Mouse (Mus musculus) MEL (cell line): Measurements from ENCODE around the gene Fnip2. TPM values are rescaled to one million over a fixed set of nuclear protein-coding genes. Genes with fewer than 3 reads are reported as not detected.

Experiments
- DNase-seq: peaks from one replicate; pipeline ENCODE4 v3.0.0; 2011; ENCODE audit warnings: low read depth, low spot score
- H3K27ac ChIP-seq: 2 replicates; pipeline ENCODE4 v1.5.1; 2012; ENCODE audit warnings: low read depth, mild to moderate bottlenecking, control low read depth, low read length, moderate library complexity; ENCODE audit not compliant: control insufficient read depth
- H3K27me3 ChIP-seq, 2 experiments: fragments of 150-350 bp in 1 of 2; sonication (generic) in 1 of 2; 2 replicates each; pipeline ENCODE4 v1.6.1; 2012; ENCODE audit warnings: low read length in 2 of 2, mild to moderate bottlenecking in 2 of 2, improper control_type of control experiment in 1 of 2, moderate library complexity in 1 of 2; ENCODE audit not compliant: insufficient read depth in 2 of 2, control insufficient read depth in 1 of 2
- H3K36me3 ChIP-seq, 2 experiments: 2 replicates each; pipeline ENCODE4 v1.6.1; 2012 to 2014; ENCODE audit warnings: low read length in 2 of 2, improper control_type of control experiment in 1 of 2, inconsistent platforms in 1 of 2, mild to moderate bottlenecking in 1 of 2; ENCODE audit not compliant: insufficient read depth in 2 of 2, control insufficient read depth in 1 of 2
- H3K4me1 ChIP-seq, 2 experiments: fragments of 150-350 bp in 1 of 2; sonication (generic) in 1 of 2; 2 replicates each; pipeline ENCODE4 v1.6.1; 2012; ENCODE audit warnings: low read length in 2 of 2, improper control_type of control experiment in 1 of 2, mild to moderate bottlenecking in 1 of 2; ENCODE audit not compliant: insufficient read depth in 2 of 2, control insufficient read depth in 1 of 2
- H3K4me3 ChIP-seq, 2 experiments: fragments of 150-350 bp in 1 of 2; sonication (generic) in 1 of 2; 2 replicates each; pipeline ENCODE4 v1.5.1; 2012; ENCODE audit warnings: low read depth in 2 of 2, low read length in 2 of 2, mild to moderate bottlenecking in 2 of 2, moderate library complexity in 2 of 2, control low read depth in 1 of 2, improper control_type of control experiment in 1 of 2; ENCODE audit not compliant: control insufficient read depth in 1 of 2, insufficient read depth in 1 of 2
- H3K79me2 ChIP-seq: 2 replicates; pipeline ENCODE4 v1.6.1; 2012; ENCODE audit warnings: mild to moderate bottlenecking, low read length, moderate library complexity; ENCODE audit not compliant: control insufficient read depth, poor library complexity, insufficient read depth
- H3K9ac ChIP-seq: 2 replicates; pipeline ENCODE4 v1.6.1; 2012; ENCODE audit warnings: low read depth, mild to moderate bottlenecking, control low read depth, low read length, moderate library complexity; ENCODE audit not compliant: control insufficient read depth, poor library complexity, severe bottlenecking
- H3K9me3 ChIP-seq: fragments of 150-350 bp; sonication (generic); replicated peaks from 2 replicates; pipeline ENCODE4 v1.6.1; 2012; ENCODE audit warnings: mild to moderate bottlenecking, low read length, improper control_type of control experiment, moderate library complexity; ENCODE audit not compliant: insufficient read depth
- BHLHE40 ChIP-seq: IDR thresholded peaks from 2 replicates; pipeline ENCODE4 v1.6.1; 2012; ENCODE audit warnings: low read depth, mild to moderate bottlenecking, inconsistent platforms, low read length, improper control_type of control experiment, borderline replicate concordance
- CHD1 ChIP-seq: IDR thresholded peaks from 2 replicates; pipeline ENCODE4 v1.6.1; 2012; ENCODE audit warnings: low read depth, mild to moderate bottlenecking, inconsistent platforms, low read length, improper control_type of control experiment
- ELF1 ChIP-seq: IDR thresholded peaks from 2 replicates; pipeline ENCODE4 v1.6.1; 2014; ENCODE audit warnings: low read depth, mild to moderate bottlenecking, inconsistent platforms, low read length, improper control_type of control experiment, moderate library complexity
- EP300 ChIP-seq, 2 experiments: IDR thresholded peaks; 2 replicates each; pipeline ENCODE4 v1.6.1; 2011; ENCODE audit warnings: improper control_type of control experiment in 2 of 2, low read length in 2 of 2, low read depth in 1 of 2, mild to moderate bottlenecking in 1 of 2
- ETS1 ChIP-seq: IDR thresholded peaks from 2 replicates; pipeline ENCODE4 v1.6.1; 2012; ENCODE audit warnings: low read depth, mild to moderate bottlenecking, inconsistent platforms, low read length, improper control_type of control experiment, moderate library complexity
- HCFC1 ChIP-seq: IDR thresholded peaks from 2 replicates; pipeline ENCODE4 v1.6.1; 2012; ENCODE audit warnings: low read depth, mild to moderate bottlenecking, inconsistent platforms, low read length, improper control_type of control experiment, moderate library complexity
- KAT2A ChIP-seq: conservative IDR thresholded peaks from 2 replicates; pipeline ENCODE4 v1.6.1; 2012; ENCODE audit warnings: low read depth, low read length, improper control_type of control experiment, inconsistent platforms
- MAX ChIP-seq: IDR thresholded peaks from 2 replicates; pipeline ENCODE4 v1.6.1; 2011; ENCODE audit warnings: low read length, improper control_type of control experiment
- MEF2A ChIP-seq: IDR thresholded peaks from 2 replicates; pipeline ENCODE4 v1.6.1; 2014; ENCODE audit warnings: low read depth, mild to moderate bottlenecking, inconsistent platforms, low read length, improper control_type of control experiment; ENCODE audit not compliant: poor library complexity, insufficient replicate concordance, severe bottlenecking; ENCODE audit errors: extremely low read depth
- MXI1 ChIP-seq: IDR thresholded peaks from 2 replicates; pipeline ENCODE4 v1.6.1; 2011; ENCODE audit warnings: mild to moderate bottlenecking, low read depth, low read length, improper control_type of control experiment
- MYB ChIP-seq: IDR thresholded peaks from 2 replicates; pipeline ENCODE4 v1.6.1; 2011; ENCODE audit warnings: mild to moderate bottlenecking, low read depth, low read length, improper control_type of control experiment
- MYC ChIP-seq: IDR thresholded peaks from 2 replicates; pipeline ENCODE4 v1.6.1; 2011; ENCODE audit warnings: low read depth, mild to moderate bottlenecking, low read length, improper control_type of control experiment, moderate library complexity
- NELFE ChIP-seq: IDR thresholded peaks from 2 replicates; pipeline ENCODE4 v1.6.1; 2011; ENCODE audit warnings: low read depth, low read length, improper control_type of control experiment
- NRF1 ChIP-seq: IDR thresholded peaks from 2 replicates; pipeline ENCODE4 v1.6.1; 2014; ENCODE audit warnings: low read depth, mild to moderate bottlenecking, inconsistent platforms, low read length, improper control_type of control experiment, moderate library complexity; ENCODE audit not compliant: poor library complexity, insufficient read depth, severe bottlenecking
- POLR2A ChIP-seq, 2 experiments: IDR thresholded peaks; 2 replicates each; pipeline ENCODE4 v1.6.1; 2011 to 2012; ENCODE audit warnings: low read length in 2 of 2, mild to moderate bottlenecking in 2 of 2, control low read depth in 1 of 2, improper control_type of control experiment in 1 of 2, low read depth in 1 of 2, moderate library complexity in 1 of 2; ENCODE audit not compliant: control insufficient read depth in 1 of 2, insufficient read depth in 1 of 2, poor library complexity in 1 of 2
- POLR2AphosphoS2 ChIP-seq: IDR thresholded peaks from 2 replicates; pipeline ENCODE4 v1.6.1; 2011; ENCODE audit warnings: low read length, improper control_type of control experiment
- RCOR1 ChIP-seq: IDR thresholded peaks from 2 replicates; pipeline ENCODE4 v1.6.1; 2012; ENCODE audit warnings: low read depth, mild to moderate bottlenecking, inconsistent platforms, low read length, improper control_type of control experiment
- SIN3A ChIP-seq: IDR thresholded peaks from 2 replicates; pipeline ENCODE4 v1.6.1; 2012; ENCODE audit warnings: low read length, improper control_type of control experiment, inconsistent platforms
- SMC3 ChIP-seq: IDR thresholded peaks from 2 replicates; pipeline ENCODE4 v1.6.1; 2011; ENCODE audit warnings: low read depth, low read length, improper control_type of control experiment
- TBP ChIP-seq: IDR thresholded peaks from 2 replicates; pipeline ENCODE4 v1.8.0; 2011; ENCODE audit warnings: low read depth, low read length, improper control_type of control experiment
- TCF12 ChIP-seq: IDR thresholded peaks from 2 replicates; pipeline ENCODE4 v1.6.1; 2014; ENCODE audit warnings: low read depth, mild to moderate bottlenecking, inconsistent platforms, low read length, improper control_type of control experiment, moderate library complexity
- USF1 ChIP-seq: IDR thresholded peaks from 2 replicates; pipeline ENCODE4 v1.6.1; 2014; ENCODE audit warnings: low read depth, mild to moderate bottlenecking, inconsistent platforms, low read length, improper control_type of control experiment, moderate library complexity
- ZC3H11A ChIP-seq: IDR thresholded peaks from 2 replicates; pipeline ENCODE4 v1.6.1; 2012; ENCODE audit warnings: low read depth, mild to moderate bottlenecking, inconsistent platforms, low read length, improper control_type of control experiment
- ZKSCAN1 ChIP-seq: IDR thresholded peaks from 2 replicates; pipeline ENCODE4 v1.6.1; 2012; ENCODE audit warnings: low read depth, mild to moderate bottlenecking, inconsistent platforms, low read length, improper control_type of control experiment, moderate library complexity
- ZMIZ1 ChIP-seq: IDR thresholded peaks from 2 replicates; pipeline ENCODE4 v1.6.1; 2012; ENCODE audit warnings: low read depth, mild to moderate bottlenecking, inconsistent platforms, low read length, improper control_type of control experiment, moderate library complexity
- polyA plus RNA-seq, 2 experiments: library from polyadenylated mRNA; stranded (reverse) in 1 of 2; unstranded in 1 of 2; fragments of >175 nt in 1 of 2; fragments of >200 nt in 1 of 2; gene quantifications; 2 replicates each; pipeline versions ENCODE4 v1.2.1 to v1.2.4; 2012; ENCODE audit warnings: low replicate concordance in 2 of 2, low read depth in 1 of 2; ENCODE audit not compliant: insufficient read length in 2 of 2, insufficient read depth in 1 of 2, missing spikeins in 1 of 2
- total RNA-seq: library from RNA; depleted of rRNA; stranded (reverse); fragments of 300-350 nt; gene quantifications from 2 replicates; pipeline ENCODE4 v1.2.3, GENCODE M21; 2012

The Fnip2 gene
- total and polyA plus RNA-seq, 3 experiments: 10.4 to 65.8 (median 11.0) TPM

GRCm38 (mm10) chr3:79591793-79592471, 24.3 kb upstream of the Fnip2 start:
- TF ChIP-seq MYB (0 out of 2 replicates have a peak, but pooled peaks have one; percentile 20), MEF2A (no peak), TBP (peak; percentile 52; the same call in 1 of the 2 replicates), KAT2A (peak; percentile 54), EP300 (IDR thresholded peaks at IDR 0.05; ENCODE audit: low read depth in 1 of 2, low read length in 2 of 2) (peak in 1 of 2 experiments; percentile 47; a peak in 1 of 4 replicates), MXI1 (peak; percentile 59), HCFC1 (0 out of 2 replicates have a peak, but pooled peaks have one; percentile 15), ETS1 (no peak), CHD1 (peak; percentile 41), USF1 (peak; percentile 42; the same call in 1 of the 2 replicates), MYC (peak; percentile 81), ZC3H11A (no peak), MAX (0 out of 2 replicates have a peak, but pooled peaks have one; percentile 3)
- Histone ChIP-seq H3K9ac (peak overlapping the region; percentile 85), H3K4me1 (peaks cover 0 to 10% of the 10 kb centered on the region in 2 experiments; a peak in 2 of 4 replicates), H3K9me3 (no peaks in the 10 kb centered on the region), H3K36me3 (peaks cover 27 to 29% of the 10 kb centered on the region in 2 experiments), H3K79me2 (peaks cover 44% of the 10 kb centered on the region), H3K27ac (peak overlapping the region; percentile 74), H3K27me3 (no peaks in the 10 kb centered on the region), H3K4me3 (peak overlapping the region; percentile 79 to 80)
- peak; percentile 72 for DNase-seq

GRCm38 (mm10) chr3:79590863-79591792, 23.5 kb upstream of the Fnip2 start, which contains the start of gene Ppid:
TSS of gene Ppid (plus strand) at chr3:79591342.
- Histone ChIP-seq H3K4me3 (peak within 1 kb of the TSS; percentile 79 to 80), H3K9me3 (no peaks in the 10 kb centered on the region), H3K79me2 (peaks cover 44% of the 10 kb centered on the region), H3K4me1 (peaks cover 0 to 10% of the 10 kb centered on the region in 2 experiments; a peak in 2 of 4 replicates), H3K27me3 (no peaks in the 10 kb centered on the region), H3K27ac (peak within 1 kb of the TSS; percentile 80), H3K36me3 (peaks cover 23 to 27% of the 10 kb centered on the region in 2 experiments), H3K9ac (peak within 1 kb of the TSS; percentile 85)
- peak; percentile 94 for DNase-seq
- peak; percentile 86 for TF ChIP-seq MYC
- TF ChIP-seq USF1: no peak
- peak; percentile 86 for TF ChIP-seq MXI1
- no peak for TF ChIP-seq BHLHE40
- peak; percentile 90 to 99 for TF ChIP-seq POLR2A (IDR thresholded peaks at IDR 0.05; ENCODE audit: control insufficient read depth in 1 of 2, insufficient read depth in 1 of 2, low read depth in 1 of 2, low read length in 2 of 2, poor library complexity in 1 of 2)
- peak; percentile 82 for TF ChIP-seq ZMIZ1
- peak; percentile 72 for TF ChIP-seq TCF12
- peak; percentile 51; the same call in 1 of the 2 replicates for TF ChIP-seq KAT2A
- peak; percentile 50; the same call in 1 of the 2 replicates for TF ChIP-seq NRF1
- TF ChIP-seq SMC3: no peak
- no peak for TF ChIP-seq ZKSCAN1
- peak; percentile 86 for TF ChIP-seq SIN3A
- TF ChIP-seq HCFC1: peak; percentile 89
- TF ChIP-seq POLR2AphosphoS2: peak; percentile 89
- TF ChIP-seq MAX: peak; percentile 76
- TF ChIP-seq RCOR1: no peak; the same call in 1 of the 2 replicates
- TF ChIP-seq TBP: peak; percentile 93
- TF ChIP-seq ELF1: peak; percentile 89
- peak; percentile 97 for TF ChIP-seq NELFE
